Mouse (Mus musculus): ENCODE results near the gene Dnajc7. TPM values are rescaled to one million over a fixed set of nuclear protein-coding genes. Genes with fewer than 3 reads are reported as not detected.

Dnajc7 gene
- polyA plus RNA-seq, 1 experiment from 2014 or later = 66.4 TPM

- 83% methylated on average over 6 of the region's 6 CpGs for WGBS
- Histone ChIP-seq H3K27ac (replicated peaks in 1 of 2; ENCODE audit: control insufficient read depth in 1 of 2, insufficient read depth in 1 of 2, low read depth in 2 of 2, low read length in 2 of 2) (no peak overlapping the region), H3K36me3 (ENCODE audit: control insufficient read depth, insufficient read depth, low read length) (no peaks in the 10 kb centered on the region), H3K4me3 (ENCODE audit: control insufficient read depth in 1 of 2, insufficient read depth in 1 of 2, low read depth in 1 of 2, low read length in 2 of 2) (no peak overlapping the region), H3K27me3 (ENCODE audit: control insufficient read depth, insufficient read depth, low read length) (no peaks in the 10 kb centered on the region), H3K9me3 (ENCODE audit: control insufficient read depth, low read length) (no peaks in the 10 kb centered on the region), H3K4me1 (ENCODE audit: control insufficient read depth in 2 of 2, insufficient read depth in 2 of 2, low read length in 2 of 2) (no peaks in the 10 kb centered on the region), H3K4me2 (ENCODE audit: low read length) (no peak overlapping the region), H3K9ac (ENCODE audit: low read length) (no peak overlapping the region)
- ATAC-seq (ENCODE audit: insufficient number of reproducible peaks, insufficient read depth, low FRiP score, low read depth) = no peak
Observed at GRCm38 (mm10) chr11:100564703-100565102, 55.3 kb downstream of the Dnajc7 start.

GRCm38 (mm10) chr11:100564297-100564696 is 55.7 kb downstream of the Dnajc7 start:
- no peak overlapping the region for H3K4me3 ChIP-seq (ENCODE audit: control insufficient read depth in 1 of 2, insufficient read depth in 1 of 2, low read depth in 1 of 2, low read length in 2 of 2)
- no peaks in the 10 kb centered on the region for H3K36me3 ChIP-seq (ENCODE audit: control insufficient read depth, insufficient read depth, low read length)
- H3K9me3 ChIP-seq (ENCODE audit: control insufficient read depth, low read length) = no peaks in the 10 kb centered on the region
- whole genome bisulfite sequencing = 62% methylated on average over 15 of the region's 15 CpGs
- ATAC-seq (ENCODE audit: insufficient number of reproducible peaks, insufficient read depth, low FRiP score, low read depth) = no peak
- H3K9ac ChIP-seq (ENCODE audit: low read length) = no peak overlapping the region
- no peaks in the 10 kb centered on the region for H3K4me1 ChIP-seq (ENCODE audit: control insufficient read depth in 2 of 2, insufficient read depth in 2 of 2, low read length in 2 of 2)
- H3K27ac ChIP-seq (replicated peaks in 1 of 2; ENCODE audit: control insufficient read depth in 1 of 2, insufficient read depth in 1 of 2, low read depth in 2 of 2, low read length in 2 of 2) = no peak overlapping the region
- no peaks in the 10 kb centered on the region for H3K27me3 ChIP-seq (ENCODE audit: control insufficient read depth, insufficient read depth, low read length)
- H3K4me2 ChIP-seq (ENCODE audit: low read length) = no peak overlapping the region

GRCm38 (mm10) chr11:100561748-100562147 is 58.2 kb downstream of the Dnajc7 start:
- ATAC-seq (ENCODE audit: insufficient number of reproducible peaks, insufficient read depth, low FRiP score, low read depth) = no peak
- H3K4me1 ChIP-seq (ENCODE audit: control insufficient read depth in 2 of 2, insufficient read depth in 2 of 2, low read length in 2 of 2) = no peaks in the 10 kb centered on the region

GRCm38 (mm10) chr11:100559476-100559875 is 60.5 kb downstream of the Dnajc7 start:
- Histone ChIP-seq H3K4me3 (ENCODE audit: control insufficient read depth in 1 of 2, insufficient read depth in 1 of 2, low read depth in 1 of 2, low read length in 2 of 2) (no peak overlapping the region), H3K4me2 (ENCODE audit: low read length) (no peak overlapping the region), H3K27me3 (ENCODE audit: control insufficient read depth, insufficient read depth, low read length) (no peaks in the 10 kb centered on the region), H3K9ac (ENCODE audit: low read length) (no peak overlapping the region), H3K4me1 (ENCODE audit: control insufficient read depth in 2 of 2, insufficient read depth in 2 of 2, low read length in 2 of 2) (peaks cover 0 to 3% of the 10 kb centered on the region in 2 experiments; a peak in 1 of 4 replicates), H3K27ac (replicated peaks in 1 of 2; ENCODE audit: control insufficient read depth in 1 of 2, insufficient read depth in 1 of 2, low read depth in 2 of 2, low read length in 2 of 2) (no peak overlapping the region), H3K9me3 (ENCODE audit: control insufficient read depth, low read length) (no peaks in the 10 kb centered on the region), H3K36me3 (ENCODE audit: control insufficient read depth, insufficient read depth, low read length) (no peaks in the 10 kb centered on the region)
- WGBS = 32% methylated on average over 7 of the region's 7 CpGs
- ATAC-seq (ENCODE audit: insufficient number of reproducible peaks, insufficient read depth, low FRiP score, low read depth) = no peak

More at GRCm38 (mm10) chr11:100561748-100562147, 58.2 kb downstream of the Dnajc7 start:
- Histone ChIP-seq H3K27me3 (ENCODE audit: control insufficient read depth, insufficient read depth, low read length) (no peaks in the 10 kb centered on the region), H3K9me3 (ENCODE audit: control insufficient read depth, low read length) (no peaks in the 10 kb centered on the region), H3K4me2 (ENCODE audit: low read length) (no peak overlapping the region), H3K9ac (ENCODE audit: low read length) (no peak overlapping the region), H3K4me3 (ENCODE audit: control insufficient read depth in 1 of 2, insufficient read depth in 1 of 2, low read depth in 1 of 2, low read length in 2 of 2) (no peak overlapping the region), H3K27ac (replicated peaks in 1 of 2; ENCODE audit: control insufficient read depth in 1 of 2, insufficient read depth in 1 of 2, low read depth in 2 of 2, low read length in 2 of 2) (no peak overlapping the region), H3K36me3 (ENCODE audit: control insufficient read depth, insufficient read depth, low read length) (no peaks in the 10 kb centered on the region)
- WGBS = 72% methylated on average over 5 of the region's 5 CpGs

- Histone ChIP-seq H3K4me3 (ENCODE audit: control insufficient read depth in 1 of 2, insufficient read depth in 1 of 2, low read depth in 1 of 2, low read length in 2 of 2) (no peak overlapping the region), H3K27ac (replicated peaks in 1 of 2; ENCODE audit: control insufficient read depth in 1 of 2, insufficient read depth in 1 of 2, low read depth in 2 of 2, low read length in 2 of 2) (no peak overlapping the region), H3K9ac (ENCODE audit: low read length) (no peak overlapping the region), H3K9me3 (ENCODE audit: control insufficient read depth, low read length) (no peaks in the 10 kb centered on the region), H3K4me1 (ENCODE audit: control insufficient read depth in 2 of 2, insufficient read depth in 2 of 2, low read length in 2 of 2) (peaks cover 0 to 3% of the 10 kb centered on the region in 2 experiments; a peak in 1 of 4 replicates), H3K4me2 (ENCODE audit: low read length) (no peak overlapping the region), H3K27me3 (ENCODE audit: control insufficient read depth, insufficient read depth, low read length) (no peaks in the 10 kb centered on the region), H3K36me3 (ENCODE audit: control insufficient read depth, insufficient read depth, low read length) (no peaks in the 10 kb centered on the region)
- WGBS = 79% methylated on average over 3 of the region's 3 CpGs
- no peak for ATAC-seq (ENCODE audit: insufficient number of reproducible peaks, insufficient read depth, low FRiP score, low read depth)
Observed at GRCm38 (mm10) chr11:100557563-100557962, 62.4 kb downstream of the Dnajc7 start.

- H3K27me3 ChIP-seq (ENCODE audit: control insufficient read depth, insufficient read depth, low read length) = no peaks in the 10 kb centered on the region
- ATAC-seq (ENCODE audit: insufficient number of reproducible peaks, insufficient read depth, low FRiP score, low read depth) = 0 out of 2 replicates have a peak, but pooled peaks have one; percentile 57
Observed at GRCm38 (mm10) chr11:100555583-100555982, 64.4 kb downstream of the Dnajc7 start.

GRCm38 (mm10) chr11:100552842-100553241 is 67.1 kb downstream of the Dnajc7 start:
- no peak overlapping the region for H3K27ac ChIP-seq (replicated peaks in 1 of 2; ENCODE audit: control insufficient read depth in 1 of 2, insufficient read depth in 1 of 2, low read depth in 2 of 2, low read length in 2 of 2)

More at GRCm38 (mm10) chr11:100555583-100555982, 64.4 kb downstream of the Dnajc7 start:
- H3K4me1 ChIP-seq (ENCODE audit: control insufficient read depth in 2 of 2, insufficient read depth in 2 of 2, low read length in 2 of 2) = peaks cover 0 to 3% of the 10 kb centered on the region in 2 experiments; a peak in 1 of 4 replicates
- H3K36me3 ChIP-seq (ENCODE audit: control insufficient read depth, insufficient read depth, low read length) = no peaks in the 10 kb centered on the region
- H3K4me3 ChIP-seq (ENCODE audit: control insufficient read depth in 1 of 2, insufficient read depth in 1 of 2, low read depth in 1 of 2, low read length in 2 of 2) = peak overlapping the region; percentile 26 to 38; a peak in 3 of 4 replicates
- peak overlapping the region; percentile 56 for H3K4me2 ChIP-seq (ENCODE audit: low read length)
- H3K9ac ChIP-seq (ENCODE audit: low read length) = peak overlapping the region; percentile 35
- no peak overlapping the region for H3K27ac ChIP-seq (replicated peaks in 1 of 2; ENCODE audit: control insufficient read depth in 1 of 2, insufficient read depth in 1 of 2, low read depth in 2 of 2, low read length in 2 of 2)
- 17% methylated on average over 11 of the region's 11 CpGs for WGBS
- H3K9me3 ChIP-seq (ENCODE audit: control insufficient read depth, low read length) = no peaks in the 10 kb centered on the region

GRCm38 (mm10) chr11:100550101-100550500 is 69.9 kb downstream of the Dnajc7 start:
- Histone ChIP-seq H3K9ac (ENCODE audit: low read length) (no peak overlapping the region), H3K4me1 (ENCODE audit: control insufficient read depth in 2 of 2, insufficient read depth in 2 of 2, low read length in 2 of 2) (peaks cover 2 to 4% of the 10 kb centered on the region in 2 experiments; a peak in 3 of 4 replicates), H3K27ac (replicated peaks in 1 of 2; ENCODE audit: control insufficient read depth in 1 of 2, insufficient read depth in 1 of 2, low read depth in 2 of 2, low read length in 2 of 2) (no peak overlapping the region), H3K9me3 (ENCODE audit: control insufficient read depth, low read length) (no peaks in the 10 kb centered on the region), H3K27me3 (ENCODE audit: control insufficient read depth, insufficient read depth, low read length) (no peaks in the 10 kb centered on the region), H3K4me3 (ENCODE audit: control insufficient read depth in 1 of 2, insufficient read depth in 1 of 2, low read depth in 1 of 2, low read length in 2 of 2) (no peak overlapping the region), H3K4me2 (ENCODE audit: low read length) (no peak overlapping the region), H3K36me3 (ENCODE audit: control insufficient read depth, insufficient read depth, low read length) (no peaks in the 10 kb centered on the region)
- WGBS = 58% methylated on average over 6 of the region's 6 CpGs
- ATAC-seq (ENCODE audit: insufficient number of reproducible peaks, insufficient read depth, low FRiP score, low read depth) = no peak

More at GRCm38 (mm10) chr11:100552842-100553241, 67.1 kb downstream of the Dnajc7 start:
- no peak for ATAC-seq (ENCODE audit: insufficient number of reproducible peaks, insufficient read depth, low FRiP score, low read depth)
- no peak overlapping the region for H3K4me2 ChIP-seq (ENCODE audit: low read length)
- H3K4me3 ChIP-seq (ENCODE audit: control insufficient read depth in 1 of 2, insufficient read depth in 1 of 2, low read depth in 1 of 2, low read length in 2 of 2) = no peak overlapping the region
- H3K4me1 ChIP-seq (ENCODE audit: control insufficient read depth in 2 of 2, insufficient read depth in 2 of 2, low read length in 2 of 2) = peaks cover 0 to 3% of the 10 kb centered on the region in 2 experiments; a peak in 1 of 4 replicates
- H3K27me3 ChIP-seq (ENCODE audit: control insufficient read depth, insufficient read depth, low read length) = no peaks in the 10 kb centered on the region
- H3K36me3 ChIP-seq (ENCODE audit: control insufficient read depth, insufficient read depth, low read length) = no peaks in the 10 kb centered on the region
- H3K9ac ChIP-seq (ENCODE audit: low read length) = no peak overlapping the region
- 81% methylated on average over 4 of the region's 4 CpGs for WGBS
- no peaks in the 10 kb centered on the region for H3K9me3 ChIP-seq (ENCODE audit: control insufficient read depth, low read length)

Measured in heart, embryonic 14.5 days (tissue).